Mouse (Mus musculus): ENCODE results near the gene Qrsl1.
"Not testable (repeated sequence)": the region's sequence is repeated elsewhere in the genome, so short reads cannot be mapped to it uniquely, and the experiment has no call there.

Qrsl1 gene

DNA sequence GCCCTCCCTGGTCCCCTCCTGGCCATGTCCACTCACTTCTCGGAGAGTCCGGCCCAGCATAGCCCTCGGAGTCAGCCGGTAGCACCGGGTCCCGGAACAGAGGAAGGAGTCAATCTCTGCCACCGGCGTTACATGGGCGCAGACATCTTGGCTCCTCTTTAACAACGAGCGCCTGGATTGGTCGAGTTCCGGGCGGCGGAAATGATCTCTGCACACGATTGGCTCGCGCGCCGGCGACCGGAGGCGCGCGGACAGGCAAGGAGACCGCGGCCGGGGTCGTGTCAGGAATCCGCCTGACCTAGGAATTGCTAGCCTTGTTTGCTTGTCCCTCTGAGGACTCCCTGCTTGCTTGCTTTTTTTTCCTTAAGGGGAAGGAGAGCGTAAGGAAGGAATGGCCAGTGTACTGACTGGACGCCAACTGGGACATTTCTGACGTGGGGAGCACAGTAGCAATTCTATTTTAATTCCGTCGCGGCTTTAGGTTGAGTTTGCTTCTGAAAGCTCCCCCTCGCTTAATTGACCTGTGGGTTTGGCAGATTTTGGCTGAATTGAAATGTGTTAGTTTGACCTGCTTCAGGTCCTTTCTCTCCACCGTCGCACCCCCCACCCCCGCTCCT, at the start of gene Qrsl1, which contains the start of gene Rtn4ip1:
Gene Qrsl1 (minus strand): TSS at position 168 of the 617 bp plus-strand sequence.
Gene Rtn4ip1 (plus strand): TSS at position 230 of the 617 bp plus-strand sequence.
- in situ Hi-C loops (cut with MboI, MseI) = no loop called here

DNA sequence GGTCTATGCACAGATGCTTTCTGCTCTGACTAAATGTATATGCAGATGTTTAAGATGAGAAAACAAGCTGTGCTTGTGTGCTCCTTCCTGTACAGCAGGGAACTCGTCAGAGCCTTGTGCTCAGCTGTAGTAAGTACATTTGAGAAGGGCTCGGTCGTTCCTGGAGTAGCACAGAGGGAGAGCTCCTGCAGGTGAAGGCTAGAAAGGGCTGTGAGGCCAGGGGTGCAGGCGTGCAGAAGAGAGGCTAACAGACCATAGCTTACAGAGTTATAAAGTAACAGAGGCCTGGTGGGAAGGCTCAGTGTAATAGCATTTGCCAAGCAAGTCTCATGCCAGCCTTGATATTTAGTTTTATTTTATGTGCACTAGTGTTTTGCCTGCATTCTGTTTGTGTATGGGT, 43.9 kb upstream of the Qrsl1 start:
- in situ Hi-C loops (cut with MboI, MseI) = loop anchor here in 1 of 2 experiments (5.0 kb wide), 1 partner anchor 232 kb away; no protein-coding TSS in a partner anchor

DNA sequence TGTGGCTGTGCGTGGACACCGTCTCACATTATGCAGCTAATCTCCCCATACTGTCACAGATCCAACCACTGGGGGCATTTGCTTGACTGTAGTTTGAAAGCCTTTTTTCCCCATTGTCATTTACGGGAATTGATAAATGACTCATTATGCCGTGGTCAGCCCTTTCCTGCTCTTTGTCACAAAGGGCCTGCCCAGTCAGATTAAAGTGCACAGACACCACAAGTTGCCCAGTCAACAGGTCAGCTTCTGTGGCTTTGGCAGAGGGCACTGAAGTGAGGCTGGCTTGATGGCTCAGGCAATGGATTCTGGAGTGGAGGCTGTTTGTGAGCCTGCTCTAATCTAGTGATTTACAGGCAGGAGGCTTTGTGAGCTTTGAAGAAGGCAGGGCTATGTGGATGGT, 42.2 kb upstream of the Qrsl1 start:
- in situ Hi-C loops (cut with MboI, MseI) = no loop called here

DNA sequence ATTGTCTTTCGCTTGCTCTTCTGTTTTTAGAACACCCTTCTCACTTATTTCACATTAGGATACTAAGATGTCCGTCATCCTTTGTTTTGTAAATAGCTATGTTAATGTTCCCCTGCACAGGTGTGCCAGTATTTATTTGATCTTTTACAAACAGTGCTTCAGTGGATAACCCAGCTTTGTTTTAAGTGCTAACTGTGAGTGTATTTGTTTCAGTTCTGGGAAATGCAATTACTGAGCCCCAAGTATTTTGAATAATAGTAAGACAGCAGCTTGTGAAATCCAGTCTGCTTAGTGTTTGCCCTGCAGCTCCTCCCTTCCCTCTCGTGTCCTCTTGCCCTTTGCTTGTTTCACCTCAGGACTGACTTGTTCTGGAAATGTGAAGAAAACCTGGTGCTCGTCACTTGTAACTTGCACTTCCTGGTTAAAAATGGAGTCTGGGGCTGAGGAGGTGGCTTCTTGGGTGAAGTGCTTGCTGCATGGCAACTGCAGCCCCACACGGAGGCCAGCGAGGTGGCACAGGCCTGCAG, 37.7 kb upstream of the Qrsl1 start:
- in situ Hi-C loops (cut with MboI, MseI) = no loop called here

DNA sequence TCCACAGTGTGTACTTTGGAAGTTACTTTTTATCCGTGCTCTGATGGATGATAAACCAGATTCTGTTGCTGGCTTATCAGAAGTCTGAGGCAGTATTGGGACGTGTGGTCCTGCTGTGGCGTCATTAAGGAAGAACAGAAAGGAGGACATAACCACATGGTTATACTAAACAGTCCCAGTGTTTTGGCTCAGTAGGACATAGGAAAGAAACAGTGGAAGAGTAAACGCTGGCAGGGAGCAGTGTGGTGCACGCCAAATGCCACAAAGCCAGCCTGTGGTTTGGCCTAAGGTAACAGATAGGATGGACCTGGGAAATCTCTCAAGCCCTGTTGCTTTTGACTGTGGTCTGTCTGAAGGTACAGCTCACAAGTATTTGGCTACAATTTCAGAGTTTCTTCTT, 27.1 kb upstream of the Qrsl1 start:
- in situ Hi-C loops (cut with MboI, MseI) = no loop called here

DNA sequence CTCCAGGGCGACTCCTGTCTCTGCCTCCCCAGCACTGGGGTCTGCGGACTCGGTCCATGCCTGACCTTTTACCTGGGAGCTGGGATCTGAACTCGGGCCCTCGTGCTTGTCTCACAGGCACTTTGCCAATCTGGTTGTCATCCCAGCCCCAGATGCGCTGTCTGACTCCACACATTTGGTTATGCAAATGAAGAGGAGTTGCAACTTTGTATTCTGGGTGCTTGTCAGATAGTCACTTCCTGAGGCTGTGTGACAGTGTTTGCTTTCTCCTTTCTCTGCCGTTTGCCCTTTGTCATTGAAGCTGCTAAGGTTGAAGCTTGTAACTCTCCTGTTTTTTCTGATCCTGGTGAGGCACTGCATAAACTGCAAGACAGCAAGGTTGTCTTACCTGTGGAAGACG, 26.2 kb upstream of the Qrsl1 start:
- in situ Hi-C loops (cut with MboI, MseI) = no loop called here

DNA sequence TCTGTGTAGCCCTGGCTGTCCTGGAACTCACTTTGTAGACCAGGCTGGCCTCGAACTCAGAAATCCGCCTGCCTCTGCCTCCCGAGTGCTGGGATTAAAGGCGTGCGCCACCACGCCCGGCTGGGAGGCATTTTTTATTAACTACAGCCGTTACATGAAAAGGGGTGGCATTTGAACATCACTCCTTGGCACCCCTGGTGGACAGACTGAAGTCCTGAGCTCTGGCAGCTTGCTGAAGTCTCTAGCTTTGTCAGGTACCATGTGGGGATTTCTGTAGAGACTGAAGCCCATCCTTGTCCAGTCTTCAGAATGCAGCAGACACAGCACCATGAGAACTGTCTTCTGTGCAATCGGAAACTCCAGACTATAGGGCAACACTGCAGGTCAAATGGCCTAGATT, 24.2 kb upstream of the Qrsl1 start:
- in situ Hi-C loops (cut with MboI, MseI) = not testable (repeated sequence)

DNA sequence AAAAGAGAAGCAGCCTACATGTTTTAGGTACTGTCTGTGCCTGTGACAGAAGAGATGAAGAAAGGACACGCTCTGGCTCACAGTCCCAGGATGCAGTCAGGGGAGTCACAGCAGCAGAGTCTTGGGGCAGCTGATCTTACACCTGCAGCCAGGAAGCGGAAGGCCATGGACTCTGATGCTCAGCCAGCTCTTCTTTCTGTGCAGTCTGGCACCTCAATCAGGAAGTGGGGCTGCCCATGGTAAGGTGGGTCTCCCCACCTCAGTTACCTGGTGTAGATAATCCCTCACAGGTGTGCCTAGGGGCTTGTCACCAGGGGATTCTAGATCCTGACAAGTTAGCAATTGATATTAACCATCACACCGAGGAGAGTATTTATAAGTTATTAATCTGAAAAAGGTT, 21.6 kb upstream of the Qrsl1 start:
- in situ Hi-C loops (cut with MboI, MseI) = no loop called here

DNA sequence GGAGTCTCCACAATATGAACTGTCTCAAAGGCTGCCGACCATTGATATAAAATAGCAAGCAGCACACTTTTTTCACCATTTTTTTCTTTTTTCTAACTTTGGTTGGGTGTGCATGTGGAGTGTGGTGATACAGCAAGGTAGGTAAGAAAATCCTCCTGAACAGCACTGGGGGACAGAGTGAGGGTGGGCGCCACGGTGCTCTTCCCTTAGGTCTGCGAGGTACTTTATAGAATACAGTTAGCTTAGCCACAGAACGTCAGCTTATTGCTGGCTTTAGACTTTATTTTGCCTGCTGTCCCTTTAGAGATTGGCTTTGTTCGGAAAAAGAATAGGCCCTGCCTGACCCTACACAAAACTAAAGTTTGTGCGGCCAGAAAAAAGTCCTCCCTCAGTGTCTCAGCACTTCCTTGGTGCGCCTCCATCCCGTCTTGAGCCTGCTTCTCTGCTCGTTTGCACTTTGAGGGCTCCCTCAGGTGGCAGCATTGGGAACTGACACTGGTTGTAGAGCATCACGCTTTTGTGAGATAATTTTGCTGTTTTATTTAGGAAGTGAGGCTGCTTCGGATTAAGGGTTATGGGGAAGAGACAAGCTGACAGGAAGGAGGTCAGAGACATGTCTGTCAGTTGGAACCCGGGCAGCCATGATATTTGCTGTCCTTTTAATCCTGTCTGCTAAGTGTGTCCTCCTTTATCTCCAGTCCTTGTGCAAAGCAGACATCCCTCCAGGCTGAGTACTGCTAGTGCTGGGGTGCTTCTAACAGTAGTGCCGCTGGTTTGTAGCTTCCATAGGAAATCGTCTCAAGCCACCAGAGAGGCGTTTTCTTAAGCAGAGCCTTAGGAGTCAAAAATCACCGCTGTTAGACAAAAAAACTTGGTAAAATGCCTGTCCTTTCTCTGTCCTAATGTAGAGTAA, 17.4 kb upstream of the Qrsl1 start:
- in situ Hi-C loops (cut with MboI, MseI) = loop anchor here (5.0 to 10.0 kb wide), 3 partner anchors 184 to 347 kb away; partner anchors contain the start of gene Cd24a (in 1 of the 2)

DNA sequence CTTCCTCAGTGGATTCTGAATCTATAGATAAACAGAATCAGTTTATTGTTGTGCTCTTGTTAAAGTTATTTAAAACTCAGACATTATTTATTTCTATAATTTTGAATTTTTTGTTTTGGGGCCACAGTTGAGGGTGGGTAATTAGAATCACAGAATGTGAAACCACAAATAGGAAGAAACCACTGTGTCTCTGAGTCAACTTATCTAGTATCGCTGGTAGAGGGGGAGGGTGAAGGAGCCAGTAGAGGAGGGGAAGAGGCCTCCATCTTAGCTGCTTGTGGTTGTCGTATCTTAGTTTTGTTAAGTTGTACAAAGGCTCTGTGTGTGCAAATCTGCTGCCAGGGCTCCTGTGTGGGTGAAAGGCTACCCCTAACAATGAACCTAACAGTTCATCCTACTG, 15.2 kb upstream of the Qrsl1 start:
- in situ Hi-C loops (cut with MboI, MseI) = loop anchor here (5.0 to 10.0 kb wide), 3 partner anchors 182 to 344 kb away; partner anchors contain the start of gene Cd24a (in 1 of the 2)

DNA sequence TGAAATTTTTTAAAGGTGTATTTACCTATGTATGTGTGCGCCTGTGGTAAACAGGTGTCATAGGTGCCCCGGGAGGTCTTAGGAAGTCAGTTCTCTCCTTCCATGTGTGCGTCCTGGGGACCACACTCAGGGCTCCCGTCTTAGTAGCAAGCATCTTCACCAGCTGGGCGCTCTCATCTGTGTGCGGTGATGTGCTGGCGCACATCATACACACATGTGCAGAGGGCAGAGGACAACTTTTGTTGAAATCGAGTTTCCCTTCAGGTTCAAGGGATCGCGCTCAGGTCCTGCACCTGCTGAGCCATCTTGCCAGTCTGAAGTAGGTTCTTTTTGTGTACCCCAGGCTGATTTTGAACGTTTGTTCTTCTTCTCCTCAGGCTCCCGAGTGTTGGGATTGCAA, 14.6 kb upstream of the Qrsl1 start:
- in situ Hi-C loops (cut with MboI, MseI) = loop anchor here (5.0 to 10.0 kb wide), 3 partner anchors 181 to 344 kb away; partner anchors contain the start of gene Cd24a (in 1 of the 2)

DNA sequence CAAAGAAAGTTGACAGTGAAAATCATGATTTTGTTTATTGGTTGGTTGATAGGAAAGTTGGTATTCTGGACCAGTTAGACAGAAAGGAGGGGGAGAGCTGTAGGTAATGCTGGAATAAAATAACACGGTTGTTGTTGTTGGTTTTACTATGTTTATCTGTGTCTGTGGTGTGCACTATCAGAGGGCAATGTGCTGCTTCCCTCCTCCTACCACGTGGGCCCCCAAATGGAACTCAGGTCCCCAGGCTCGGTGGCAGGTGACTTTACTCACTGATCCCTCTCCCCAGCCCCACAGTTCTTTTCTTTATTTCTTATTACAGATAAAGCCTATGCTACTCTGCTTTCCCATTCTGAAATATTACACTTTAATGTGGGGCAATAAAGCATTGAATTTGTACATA, 10.7 kb upstream of the Qrsl1 start:
- in situ Hi-C loops (cut with MboI, MseI) = loop anchor here in 1 of 2 experiments (10.0 kb wide), 1 partner anchor 177 kb away; no protein-coding TSS in a partner anchor

DNA sequence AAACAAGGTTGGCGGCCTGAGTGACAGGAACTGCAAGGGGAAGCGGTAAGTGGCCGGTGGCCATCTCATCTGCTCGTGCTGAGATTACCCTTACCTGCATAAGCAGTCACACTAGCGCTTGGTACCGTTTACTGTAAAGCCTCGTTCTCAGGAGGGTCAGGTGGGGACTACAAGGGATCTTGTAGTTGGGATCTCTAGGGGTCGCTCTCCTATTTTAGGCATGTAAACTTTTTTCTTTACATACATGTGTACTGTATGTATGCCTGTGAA, 9.3 kb upstream of the Qrsl1 start:
- in situ Hi-C loops (cut with MboI, MseI) = loop anchor here in 1 of 2 experiments (10.0 kb wide), 1 partner anchor 176 kb away; no protein-coding TSS in a partner anchor

DNA sequence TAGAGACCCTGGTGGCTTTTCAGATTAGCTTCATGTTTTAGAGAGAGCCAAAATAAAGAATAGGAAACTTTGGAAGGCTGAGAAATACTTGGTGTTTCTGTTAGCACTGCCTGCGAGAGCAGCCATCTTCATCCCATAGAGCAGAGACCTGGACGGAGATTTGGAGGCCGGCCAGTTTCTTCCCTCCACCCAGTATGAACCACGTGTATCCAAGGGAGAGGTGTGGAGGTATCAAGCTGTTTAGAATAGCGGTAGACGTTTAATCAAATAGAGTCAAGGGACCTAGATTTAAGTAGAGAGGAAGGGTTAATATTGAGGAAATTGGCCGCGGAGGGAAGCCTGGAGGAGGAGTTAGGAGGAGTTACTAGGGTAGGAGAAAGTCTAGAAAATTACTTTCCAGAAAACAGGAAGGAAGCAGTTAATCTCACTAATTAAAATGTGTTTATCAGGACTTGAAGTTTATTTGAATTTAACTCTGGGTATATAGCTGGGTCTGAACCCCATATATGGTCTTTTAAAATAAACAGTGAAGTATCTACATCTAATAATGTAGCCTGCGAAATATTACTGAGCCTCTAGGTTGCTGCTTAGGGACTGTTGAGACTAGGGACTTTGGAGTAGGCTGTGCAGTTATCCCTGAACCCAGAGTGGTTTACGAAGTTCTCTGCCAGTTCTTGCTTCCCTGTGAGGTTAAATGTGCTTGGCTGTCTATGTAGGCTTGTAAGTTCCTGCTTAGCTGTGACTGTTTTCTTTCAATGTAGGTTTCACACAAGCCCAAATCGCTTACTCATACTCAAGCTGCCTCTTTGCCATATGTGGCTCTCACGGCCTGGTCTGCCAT, 8.7 kb upstream of the Qrsl1 start:
- in situ Hi-C loops (cut with MboI, MseI) = loop anchor here in 1 of 2 experiments (10.0 kb wide), 1 partner anchor 175 kb away; no protein-coding TSS in a partner anchor

DNA sequence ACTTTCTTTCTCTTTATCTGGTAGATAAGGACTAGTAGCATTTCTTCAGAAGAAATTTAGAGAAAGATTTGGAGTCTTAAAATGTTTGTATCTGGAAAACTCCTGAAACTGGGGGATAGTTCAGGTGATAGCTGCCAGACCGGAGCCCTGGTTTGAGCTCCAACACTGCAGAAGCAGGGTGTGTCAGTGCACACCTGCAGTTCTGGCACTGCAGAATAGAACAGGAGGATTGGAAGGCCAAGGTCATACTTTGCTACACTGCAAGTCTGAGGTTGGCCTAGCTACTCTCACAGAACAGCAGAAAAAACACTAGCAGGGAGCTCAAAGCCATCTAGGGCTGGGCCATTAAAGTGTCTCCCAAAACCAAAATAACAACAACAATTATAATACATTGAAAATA, 3.0 kb upstream of the Qrsl1 start:
- in situ Hi-C loops (cut with MboI, MseI) = no loop called here

DNA sequence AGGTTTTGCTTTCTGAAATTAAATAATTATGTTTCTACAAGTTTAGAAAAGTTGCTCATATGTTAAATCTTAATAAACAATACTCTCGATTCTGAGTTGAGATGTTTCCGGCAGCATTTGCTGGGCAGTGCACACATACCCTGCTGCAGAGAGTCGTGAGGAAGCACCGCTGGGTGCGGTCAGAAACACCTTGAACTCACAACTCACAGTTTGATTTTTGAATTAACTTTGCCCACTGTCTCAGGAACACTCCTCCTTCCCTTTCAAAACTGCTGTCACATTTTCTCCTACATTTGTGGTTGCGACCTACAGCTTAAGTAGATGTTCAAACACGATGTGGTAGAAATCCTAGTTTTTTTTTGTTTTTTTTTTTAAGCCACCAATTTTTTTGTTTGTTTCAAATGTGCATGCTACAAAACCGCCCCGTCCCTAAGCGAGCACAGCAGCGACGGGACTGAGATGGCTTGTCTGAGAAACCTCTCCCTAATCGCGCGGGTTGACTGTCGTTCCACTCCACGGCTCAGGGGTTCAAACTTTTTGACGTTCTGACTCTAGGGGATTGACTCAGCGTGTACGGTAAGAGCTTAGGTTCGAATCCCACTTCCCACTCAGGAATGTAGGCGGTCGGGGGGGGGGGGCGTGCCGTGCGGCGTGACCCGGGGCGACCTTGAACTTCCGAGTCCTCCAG, 518 bp downstream of the Qrsl1 start:
- in situ Hi-C loops (cut with MboI, MseI) = no loop called here

DNA sequence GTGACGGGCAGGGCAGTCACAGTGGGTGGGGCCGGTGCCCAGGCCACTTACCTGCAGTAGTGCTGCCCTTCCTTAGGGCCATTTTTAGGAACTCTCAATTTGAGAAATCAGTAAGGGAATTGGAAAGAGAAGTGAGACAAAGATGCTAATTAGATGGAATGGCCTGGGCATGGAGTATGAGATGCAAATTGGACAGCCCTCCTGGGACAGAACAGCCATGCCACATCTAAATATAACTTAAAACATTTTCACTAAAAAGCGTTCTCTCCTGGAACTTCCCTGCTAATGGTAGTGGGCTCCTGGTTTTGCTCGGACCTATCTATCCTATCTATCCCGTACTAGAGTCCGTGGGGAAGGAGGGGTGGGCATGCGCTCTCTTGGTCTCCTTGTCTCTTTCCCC, 3.3 kb downstream of the Qrsl1 start:
- in situ Hi-C loops (cut with MboI, MseI) = no loop called here

DNA sequence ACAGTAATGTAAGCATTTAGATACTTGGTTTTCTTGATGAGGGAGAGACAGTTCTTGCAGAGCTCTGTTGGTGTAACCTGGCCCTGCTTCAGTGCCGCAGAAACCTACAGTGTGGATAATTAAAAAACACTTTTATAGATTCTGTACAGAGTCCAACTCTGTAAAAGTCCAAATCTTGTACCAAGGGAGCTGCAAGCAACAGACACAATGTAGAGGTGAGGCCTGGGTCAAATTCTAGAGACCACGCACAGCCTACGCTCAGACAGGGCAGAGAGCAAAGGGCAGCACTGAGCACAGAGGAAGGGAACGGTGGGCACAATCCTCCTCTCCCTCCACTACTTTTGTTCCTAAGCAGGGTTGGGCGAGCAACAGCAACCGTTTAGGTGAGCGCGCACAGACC, 5.5 kb downstream of the Qrsl1 start:
- in situ Hi-C loops (cut with MboI, MseI) = no loop called here

DNA sequence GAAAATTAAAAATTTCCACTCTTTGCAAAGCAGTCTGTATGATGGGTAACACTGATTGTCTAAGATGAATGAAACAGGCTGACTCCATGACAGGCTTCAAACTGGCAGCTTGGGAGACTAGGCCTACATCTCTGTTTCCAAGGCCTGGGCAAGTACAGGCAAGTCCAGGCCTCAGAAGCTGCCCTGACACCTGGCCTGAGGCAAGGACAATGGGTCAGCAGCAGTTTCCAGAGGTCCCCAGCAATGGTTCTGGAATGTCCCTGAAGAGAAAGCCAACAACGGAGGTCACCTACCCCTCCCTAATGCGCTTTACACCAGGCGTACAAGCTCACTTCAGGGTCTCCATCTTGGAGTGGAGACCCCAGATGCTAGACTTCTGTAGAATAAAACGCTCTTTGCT, 8.6 kb downstream of the Qrsl1 start:
- in situ Hi-C loops (cut with MboI, MseI) = no loop called here

DNA sequence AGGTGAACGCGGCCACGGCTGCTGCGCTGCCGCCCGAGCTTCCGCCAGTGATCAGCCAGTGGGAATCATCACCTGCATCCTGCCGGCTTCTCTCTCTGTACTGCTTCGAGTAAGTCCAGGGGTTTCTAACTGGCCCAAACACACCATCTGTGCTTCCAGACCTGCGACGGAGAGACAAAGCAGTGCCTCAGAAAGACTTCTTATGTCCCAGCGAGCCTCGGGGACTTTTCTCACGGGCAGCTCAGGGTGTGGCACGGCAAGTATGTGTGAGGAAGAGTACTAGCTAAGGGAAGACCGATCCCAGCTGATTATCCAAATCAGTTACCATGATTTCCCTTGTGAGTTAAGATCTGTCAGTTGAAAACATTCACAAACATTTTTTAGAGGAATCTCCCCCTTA, 12.6 kb downstream of the Qrsl1 start:
- in situ Hi-C loops (cut with MboI, MseI) = no loop called here

DNA sequence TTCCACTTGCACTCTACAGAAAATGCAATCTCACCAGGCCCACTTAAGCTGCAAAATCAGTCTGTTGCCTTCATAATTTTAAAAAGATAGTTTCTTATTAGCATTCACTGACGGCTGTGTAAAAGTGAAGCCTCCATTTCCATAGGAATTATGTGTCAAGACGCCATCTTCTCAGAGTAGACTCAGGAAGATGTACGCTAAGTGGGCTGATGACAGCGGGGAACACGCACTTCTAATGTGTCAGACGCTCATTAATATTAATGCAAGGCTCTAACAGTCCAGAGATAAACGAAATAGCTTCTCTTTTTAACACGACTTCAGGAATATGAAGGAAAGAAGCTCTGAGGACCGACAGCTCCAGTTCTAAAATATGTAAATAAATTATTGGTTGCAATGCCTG, 13.9 kb downstream of the Qrsl1 start:
- in situ Hi-C loops (cut with MboI, MseI) = no loop called here

Measured in T-helper 17 cell (primary cell).